Mouse (Mus musculus) bone marrow macrophage, adult 2 months (primary cell): ENCODE measurements around the gene Mroh2a. TPM values are rescaled to one million over a fixed set of nuclear protein-coding genes. Genes with fewer than 3 reads are reported as not detected.

Experiments
- H3K27ac ChIP-seq: 2 replicates; pipeline ENCODE4 v1.5.1; 2012; ENCODE audit warnings: low read depth, low read length; ENCODE audit not compliant: insufficient read depth
- H3K4me1 ChIP-seq: 2 replicates; pipeline ENCODE4 v1.6.1; 2012; ENCODE audit warnings: low read length; ENCODE audit not compliant: control insufficient read depth, insufficient read depth
- H3K4me3 ChIP-seq: 2 replicates; pipeline ENCODE4 v1.5.1; 2012; ENCODE audit warnings: mild to moderate bottlenecking, low read length, moderate library complexity; ENCODE audit not compliant: insufficient read depth
- CTCF ChIP-seq: IDR thresholded peaks from 2 replicates; pipeline ENCODE4 v1.5.1; 2012; ENCODE audit warnings: low read depth, mild to moderate bottlenecking, low read length, moderate library complexity
- POLR2A ChIP-seq: IDR thresholded peaks from 2 replicates; pipeline ENCODE4 v1.6.1; 2012; ENCODE audit warnings: mild to moderate bottlenecking, low read depth, low read length, borderline replicate concordance
- polyA plus RNA-seq: library from polyadenylated mRNA; stranded (reverse); fragments of >200 nt; gene quantifications from 2 replicates; pipeline ENCODE4 v1.2.4, GENCODE M21; 2012; ENCODE audit not compliant: missing spikeins, insufficient read depth, insufficient read length

Gene Mroh2a
- polyA plus RNA-seq, 1 experiment, result 1.6 TPM

DNA sequence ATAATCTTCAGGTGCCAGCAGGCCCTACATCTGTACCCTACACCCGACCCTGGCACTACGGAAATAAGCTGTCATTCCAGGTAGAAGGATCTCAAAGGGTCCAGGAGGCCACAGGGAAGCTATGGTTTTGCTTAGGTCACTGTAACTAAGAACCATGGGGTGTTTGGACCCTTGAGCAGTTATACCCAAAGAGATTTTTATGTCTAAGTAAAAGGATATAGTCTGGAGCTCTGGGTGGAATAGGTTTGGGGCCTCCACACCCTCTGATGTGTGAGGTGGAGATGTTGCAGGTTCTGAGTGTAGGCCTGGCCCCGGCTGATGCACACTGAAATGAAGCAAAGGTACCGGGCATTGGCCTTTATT lies 7.4 kb downstream of the Mroh2a start:
- H3K27ac ChIP-seq, result no peak overlapping the region
- no peaks in the 10 kb centered on the region for H3K4me1 ChIP-seq
- TF ChIP-seq CTCF (no peak), POLR2A (no peak)
- no peak overlapping the region for H3K4me3 ChIP-seq

DNA sequence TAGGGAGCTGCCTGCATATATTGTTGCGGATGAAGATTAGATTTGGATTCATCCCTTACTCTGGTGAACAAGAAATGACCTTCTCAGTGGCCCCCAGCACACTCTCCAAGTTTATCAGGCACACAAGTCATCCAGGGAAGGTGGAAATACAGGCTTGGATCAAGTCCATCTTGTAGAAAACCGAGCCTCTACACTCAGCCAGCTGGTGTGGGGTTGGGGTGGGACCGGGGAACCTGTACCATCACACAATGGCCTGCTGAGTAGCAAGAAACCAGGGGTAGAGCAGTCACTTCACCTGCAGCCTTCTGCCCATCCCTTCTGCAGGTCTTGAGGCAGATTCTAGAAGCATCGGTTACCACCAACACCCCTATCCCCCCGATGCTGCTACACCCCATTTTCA lies 7.9 kb downstream of the Mroh2a start:
- H3K4me3 ChIP-seq, result no peak overlapping the region
- H3K27ac ChIP-seq, result no peak overlapping the region
- no peak for TF ChIP-seq CTCF
- TF ChIP-seq POLR2A, result no peak
- no peaks in the 10 kb centered on the region for H3K4me1 ChIP-seq

DNA sequence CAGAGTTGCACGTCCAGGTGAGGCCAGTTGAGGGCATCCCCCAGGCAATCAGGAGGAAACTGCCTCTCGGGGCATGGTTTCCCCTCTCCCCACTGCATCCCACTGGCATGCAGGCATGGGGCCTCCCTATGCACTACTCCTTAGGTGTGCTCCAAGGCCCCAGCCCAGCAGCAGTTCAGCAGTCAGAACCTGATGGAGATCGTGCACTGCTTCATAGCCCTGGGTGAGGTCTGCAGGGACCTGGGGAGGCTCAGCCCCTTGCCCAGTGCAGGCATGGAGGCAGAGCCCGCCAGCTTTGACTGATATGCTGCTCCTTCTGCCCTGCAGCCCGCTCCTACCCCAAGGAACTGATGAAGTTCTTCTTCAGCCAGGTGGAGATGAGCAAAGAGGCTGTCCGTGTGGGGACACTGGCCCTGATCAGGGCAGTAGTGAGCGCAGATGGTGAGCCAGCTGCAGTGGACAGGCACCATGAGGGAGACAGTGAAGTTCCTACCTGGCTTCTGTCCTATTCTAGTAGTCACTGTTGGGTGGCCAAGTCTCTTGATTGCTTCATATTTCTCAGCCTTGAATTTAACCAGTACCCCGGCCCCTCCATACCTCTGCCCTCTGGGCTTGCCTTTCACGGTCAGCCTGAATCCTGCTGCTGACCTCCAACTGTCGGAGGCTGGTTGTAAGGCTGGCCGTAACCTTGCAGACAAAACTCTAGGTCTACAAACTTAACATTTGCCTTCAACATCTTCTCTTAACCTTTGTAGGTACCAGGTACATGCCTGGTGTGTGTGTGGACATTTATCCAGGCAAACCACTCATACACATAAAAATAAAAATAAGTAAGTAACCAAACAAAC lies 8.5 kb downstream of the Mroh2a start:
- TF ChIP-seq CTCF, result no peak
- TF ChIP-seq POLR2A, result no peak
- no peak overlapping the region for H3K4me3 ChIP-seq

DNA sequence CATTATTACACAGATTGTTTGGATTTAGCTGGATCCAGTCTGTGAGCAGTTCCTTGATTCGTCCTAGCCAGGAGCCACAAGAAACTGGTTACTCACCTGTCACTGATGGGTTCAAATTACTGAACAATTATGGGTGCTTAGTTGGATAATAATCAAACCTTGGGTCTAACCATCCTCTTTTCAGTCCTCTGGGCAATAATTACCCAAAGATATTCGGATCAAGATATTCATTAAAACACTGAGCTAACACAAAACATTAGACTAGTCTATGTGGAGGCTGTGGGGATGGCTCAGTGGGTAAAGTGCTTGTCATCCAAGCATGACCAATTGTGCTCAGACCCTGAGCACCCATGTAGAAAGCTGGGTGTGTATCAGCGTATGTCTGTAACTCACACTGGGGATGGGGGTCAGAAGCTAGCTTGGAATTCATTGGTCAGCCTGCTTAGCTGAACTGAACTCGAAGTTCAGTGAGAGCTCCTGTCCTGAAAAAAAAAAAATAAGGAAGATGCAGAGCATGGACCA lies 9.2 kb downstream of the Mroh2a start:
- no peaks in the 10 kb centered on the region for H3K4me1 ChIP-seq
- H3K4me3 ChIP-seq, result no peak overlapping the region
- TF ChIP-seq POLR2A, result no peak
- no peak for TF ChIP-seq CTCF
- H3K27ac ChIP-seq, result no peak overlapping the region

More for the DNA sequence above, 8.5 kb downstream of the Mroh2a start:
- no peaks in the 10 kb centered on the region for H3K4me1 ChIP-seq
- H3K27ac ChIP-seq, result no peak overlapping the region

DNA sequence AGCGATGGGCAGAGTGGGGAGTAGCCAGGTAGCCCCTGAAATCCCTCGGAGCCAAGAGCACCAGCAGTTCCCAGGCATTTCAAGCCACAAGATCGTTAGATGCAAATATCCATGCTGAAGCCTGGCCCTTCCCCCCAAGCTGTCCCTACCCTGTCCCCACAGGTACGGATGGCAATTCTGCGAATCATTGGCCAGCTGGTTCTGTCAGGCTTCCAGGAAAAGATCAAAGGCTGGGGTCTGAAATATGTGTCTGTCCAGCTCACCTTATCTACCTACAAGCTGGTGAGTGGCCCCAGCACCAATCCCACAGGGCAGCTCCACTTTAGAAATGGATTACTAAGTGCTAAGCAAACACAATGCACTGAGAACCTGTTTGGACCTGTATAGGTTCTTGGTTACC lies 10.5 kb downstream of the Mroh2a start:
- Histone ChIP-seq H3K27ac (no peak overlapping the region), H3K4me3 (no peak overlapping the region), H3K4me1 (no peaks in the 10 kb centered on the region)
- TF ChIP-seq CTCF (no peak), POLR2A (no peak)

DNA sequence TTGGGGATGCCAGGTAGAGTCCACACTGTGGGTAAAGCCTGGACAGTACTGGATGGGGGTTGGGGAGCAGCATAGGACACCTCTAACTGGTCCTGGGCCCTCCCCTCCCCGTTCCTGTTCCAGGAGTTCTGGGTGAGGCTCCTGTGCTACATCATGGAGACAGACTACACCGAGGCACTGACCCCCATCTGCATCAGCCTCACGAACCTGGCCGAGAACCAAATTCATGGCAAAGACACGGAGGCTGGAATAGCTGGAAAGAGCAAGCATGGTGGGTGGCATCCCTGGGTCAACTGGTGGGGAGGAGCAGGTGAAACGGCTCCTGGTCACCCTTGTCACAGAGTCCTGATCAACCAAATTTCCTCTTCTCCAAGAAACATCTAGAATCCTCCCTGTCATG lies 12.0 kb downstream of the Mroh2a start:
- TF ChIP-seq CTCF (no peak), POLR2A (no peak)
- H3K27ac ChIP-seq, result no peak overlapping the region
- H3K4me3 ChIP-seq, result no peak overlapping the region
- H3K4me1 ChIP-seq, result no peaks in the 10 kb centered on the region

DNA sequence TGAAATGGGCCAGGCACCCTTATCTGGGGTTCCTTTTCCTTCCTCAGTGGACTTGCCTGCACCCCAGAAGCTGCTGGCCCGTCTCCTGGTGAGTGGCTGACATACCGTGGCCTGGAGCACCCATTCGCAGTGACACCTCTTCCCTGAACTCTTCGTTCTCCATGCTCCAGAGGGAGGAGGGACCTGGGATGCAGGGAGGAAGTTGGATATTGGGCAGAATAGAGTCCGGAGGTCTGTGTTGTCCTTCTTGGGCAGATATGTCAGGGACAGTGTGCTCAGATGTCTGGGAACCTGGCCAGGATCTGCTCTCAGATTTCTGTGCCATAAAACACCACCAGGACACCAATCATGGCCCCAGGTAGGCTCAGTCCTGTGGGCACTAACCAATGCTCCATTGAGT lies 13.3 kb downstream of the Mroh2a start:
- no peaks in the 10 kb centered on the region for H3K4me1 ChIP-seq
- no peak overlapping the region for H3K4me3 ChIP-seq
- H3K27ac ChIP-seq, result no peak overlapping the region
- TF ChIP-seq POLR2A (no peak), CTCF (no peak)

DNA sequence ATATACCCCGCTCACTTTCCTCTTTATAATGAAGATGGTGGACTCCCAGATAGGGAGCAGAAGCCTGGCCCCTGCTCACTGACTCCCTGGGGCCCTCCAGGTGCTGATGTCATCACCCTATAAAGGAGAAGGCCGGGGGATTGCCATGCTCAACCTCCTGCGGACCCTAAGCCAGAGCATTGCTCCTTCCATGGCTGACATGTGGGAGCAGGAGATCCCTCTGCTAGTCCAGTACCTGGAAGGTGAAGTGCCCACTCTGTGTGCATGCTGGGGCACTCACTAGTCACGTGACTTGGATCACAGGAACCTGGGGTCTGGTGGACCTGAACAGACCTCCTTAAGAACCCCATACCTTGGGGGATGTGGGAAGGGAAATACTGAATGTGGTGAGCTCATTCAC lies 13.8 kb downstream of the Mroh2a start:
- TF ChIP-seq CTCF (no peak), POLR2A (no peak)
- Histone ChIP-seq H3K4me3 (no peak overlapping the region), H3K4me1 (no peaks in the 10 kb centered on the region), H3K27ac (no peak overlapping the region)

DNA sequence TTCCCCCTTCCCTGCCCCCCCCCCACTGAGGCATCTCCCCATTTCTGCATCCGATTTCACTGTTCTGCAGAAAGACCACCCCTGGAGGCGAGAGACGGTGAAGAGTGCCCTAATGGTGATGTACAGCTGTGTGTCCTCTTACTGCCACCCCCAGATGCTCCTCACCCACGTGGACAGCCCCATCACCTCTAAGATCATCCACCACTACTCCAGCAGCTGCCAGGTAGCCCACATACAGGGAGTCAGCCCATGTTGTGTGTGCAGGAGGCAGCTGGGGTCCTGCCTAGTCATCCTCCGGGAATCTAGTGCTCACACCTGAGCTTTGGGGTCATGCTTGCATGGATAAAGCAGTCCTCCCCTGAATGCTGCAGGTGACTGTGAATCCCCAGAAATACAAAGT lies 17.1 kb downstream of the Mroh2a start:
- Histone ChIP-seq H3K4me1 (no peaks in the 10 kb centered on the region), H3K4me3 (no peak overlapping the region), H3K27ac (no peak overlapping the region)
- TF ChIP-seq POLR2A (no peak), CTCF (no peak)

DNA sequence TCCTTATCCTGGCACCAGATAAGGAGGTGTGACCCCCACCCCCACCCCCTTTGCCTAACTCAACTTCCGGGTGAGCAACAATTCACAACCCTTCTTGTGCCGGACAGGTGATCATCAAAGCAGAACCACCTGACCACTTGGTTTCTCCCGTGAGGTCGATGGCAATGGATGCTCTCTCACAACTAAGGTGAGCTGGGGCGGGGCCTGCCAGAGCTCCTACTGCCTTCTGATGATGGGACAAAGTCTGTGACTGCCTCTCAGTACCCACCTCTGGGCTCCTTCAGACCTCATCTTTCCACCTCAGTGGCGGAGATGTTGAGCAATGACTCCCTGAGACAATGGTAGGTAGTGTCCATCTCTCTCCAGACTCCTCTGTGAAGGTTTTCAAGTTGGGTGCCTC lies 19.1 kb downstream of the Mroh2a start:
- TF ChIP-seq CTCF (no peak), POLR2A (no peak)
- no peaks in the 10 kb centered on the region for H3K4me1 ChIP-seq
- H3K27ac ChIP-seq, result no peak overlapping the region
- H3K4me3 ChIP-seq, result no peak overlapping the region
